Mouse (Mus musculus) small intestine, adult 2 months (tissue): Measurements from ENCODE around the gene Trappc4.

Source experiments
- CTCF ChIP-seq: fragments of 200-500 bp; IDR thresholded peaks from 2 replicates; pipeline ENCODE4 v1.5.1; 2012; ENCODE audit warnings: low read depth, mild to moderate bottlenecking, control low read depth, inconsistent platforms, low read length, moderate library complexity, mixed read lengths; ENCODE audit not compliant: insufficient replicate concordance, insufficient read length; ENCODE audit errors: extremely low read depth
- POLR2A ChIP-seq: fragments of 200-500 bp; IDR thresholded peaks from 2 replicates; pipeline ENCODE4 v1.6.1; 2012; ENCODE audit warnings: low read depth, mild to moderate bottlenecking, control low read depth, inconsistent platforms, low read length, moderate library complexity

DNA sequence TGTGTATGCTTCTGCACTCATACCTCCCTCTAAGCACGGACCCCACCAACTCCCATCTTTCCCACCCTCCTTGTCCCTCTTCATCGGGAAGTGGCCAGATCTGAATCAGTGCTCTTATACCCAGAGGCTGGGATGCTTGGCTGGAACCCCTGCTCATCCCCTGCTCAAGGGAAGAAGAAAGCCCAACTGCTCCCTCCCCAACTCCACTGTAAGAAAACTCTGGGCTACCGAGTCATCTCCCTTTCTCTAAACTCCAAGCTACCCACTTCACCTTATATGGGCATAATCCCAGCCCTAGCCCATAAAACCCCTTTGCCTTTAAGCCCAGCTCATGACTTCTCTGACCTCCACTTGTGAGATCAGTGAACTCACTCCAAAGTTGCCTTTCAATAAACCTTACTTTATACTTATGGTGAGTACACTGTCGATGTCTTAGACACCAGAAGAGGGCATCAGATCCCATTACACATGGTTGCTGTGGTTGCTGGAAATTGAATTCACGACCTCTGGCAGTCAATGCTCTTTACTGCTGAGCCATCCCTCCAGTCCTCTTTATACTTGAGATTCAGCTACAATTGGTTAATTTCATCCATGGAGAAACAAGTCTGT, 25.3 kb upstream of the Trappc4 start:
- TF ChIP-seq POLR2A = no peak
- no peak for TF ChIP-seq CTCF
